Mouse (Mus musculus) heart, adult 2 months (tissue): ENCODE measurements at regions not wholly inside any gene's neighbourhood (a gene's known extent, or its start where the extent isn't known, plus 50 kb on each side); places are given as distances from the start of the nearest gene placed in this dataset.

Source experiments
- CTCF ChIP-seq: fragments of 200-600 bp; IDR thresholded peaks from 2 replicates; pipeline ENCODE4 v1.8.1; 2022; ENCODE audit warnings: antibody characterized with exemption, mild to moderate bottlenecking, moderate library complexity
- EP300 ChIP-seq: fragments of 200-500 bp; IDR thresholded peaks from 2 replicates; pipeline ENCODE4 v1.6.1; 2011; ENCODE audit warnings: low read depth, low read length, control low read depth; ENCODE audit not compliant: insufficient read depth
- POLR2A ChIP-seq: fragments of 200-500 bp; IDR thresholded peaks from 2 replicates; pipeline ENCODE4 v1.6.1; 2011; ENCODE audit warnings: mild to moderate bottlenecking, low read depth, low read length, control low read depth; ENCODE audit not compliant: insufficient read depth

DNA sequence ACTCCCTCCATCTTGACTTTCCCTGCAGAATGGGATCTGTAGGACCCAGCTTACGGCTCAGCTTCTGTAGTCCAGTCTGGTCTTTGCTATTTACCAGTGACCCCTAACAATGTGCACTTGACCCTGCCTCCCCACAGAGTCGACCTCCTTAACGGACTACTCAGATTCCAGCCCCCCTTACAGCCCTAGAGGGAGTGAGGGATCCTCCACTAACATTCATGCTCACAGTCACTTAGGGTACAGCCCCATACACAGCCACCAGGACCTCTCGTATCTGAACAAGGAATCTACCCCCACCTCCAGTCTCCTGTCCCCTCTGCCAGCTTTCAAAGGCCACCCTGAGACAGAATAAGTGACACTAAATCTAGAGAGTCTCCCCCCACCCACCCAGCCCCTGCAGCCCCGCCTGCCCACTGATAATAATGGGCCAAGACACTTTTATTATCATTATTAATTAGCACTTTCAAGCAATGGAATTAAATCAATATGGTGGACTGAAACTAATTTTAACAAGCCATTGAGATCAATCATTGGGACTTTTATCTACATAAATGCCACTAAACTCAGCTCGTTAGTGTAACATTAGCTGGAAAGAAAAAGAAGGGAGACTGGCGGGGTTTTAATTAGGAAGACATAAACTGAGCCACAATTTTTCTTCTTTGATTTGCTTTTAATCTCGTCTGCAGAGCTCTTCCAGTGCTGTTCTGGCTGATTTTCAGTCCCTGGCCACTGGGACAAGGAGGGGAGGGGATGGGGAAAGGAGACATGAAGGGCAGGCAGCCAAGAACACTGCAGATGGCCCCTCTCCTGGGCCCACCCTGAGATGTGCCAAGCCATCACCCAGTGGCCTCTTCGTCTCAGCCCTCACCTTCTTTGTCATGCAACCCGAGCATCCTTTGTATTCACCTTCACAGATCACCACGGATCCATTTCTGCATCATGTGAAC, 258.4 kb upstream of the Zfp703 start:
- TF ChIP-seq CTCF (no peak), EP300 (no peak), POLR2A (no peak)
